Mouse (Mus musculus) spleen, postnatal 14 days (tissue): ENCODE measurements around the gene Capn11.
A peak's percentile ranks its signal among the peaks of the same experiment; 100 is the strongest.
"Not testable (repeated sequence)": the region's sequence is repeated elsewhere in the genome, so short reads cannot be mapped to it uniquely, and the experiment has no call there.

Experiments used
- DNase-seq, 2 experiments: peaks; one replicate each; pipeline ENCODE4 v3.0.0; 2021 to 2022; ENCODE audit warnings: low spot score in 2 of 2

Capn11 gene

GRCm38 (mm10) chr17:45628885-45629855, 30.0 kb downstream of the Capn11 start:
- no peak for DNase-seq

GRCm38 (mm10) chr17:45628160-45628559, 31.0 kb downstream of the Capn11 start:
- no peak for DNase-seq

DNA sequence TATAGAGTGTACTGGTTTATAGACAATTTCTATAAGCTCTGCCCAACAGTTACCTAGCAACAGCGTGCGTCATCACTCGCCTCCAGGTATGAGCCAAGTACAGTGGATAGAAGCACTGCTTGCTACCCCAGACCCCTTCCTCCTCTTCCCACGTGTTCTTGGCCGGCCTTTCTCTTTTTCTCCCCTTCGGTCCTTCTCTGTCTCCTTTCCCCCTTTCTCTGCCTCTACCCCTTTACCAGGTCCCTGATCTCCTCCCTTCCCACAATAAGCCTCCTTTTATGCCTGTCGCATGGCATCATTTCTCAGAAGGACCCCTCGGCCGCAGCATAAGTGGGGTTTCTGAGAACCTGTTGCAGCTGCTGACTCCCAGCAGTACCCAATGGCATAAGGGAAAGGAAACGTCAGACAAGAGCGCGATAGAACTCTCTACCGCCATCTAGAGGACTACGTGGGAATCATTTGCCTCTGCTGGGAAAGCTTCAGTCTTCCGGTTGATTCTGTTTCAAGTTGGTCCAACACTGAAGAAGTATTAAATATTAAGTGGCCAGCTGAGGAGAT, 32.5 kb downstream of the Capn11 start:
- peak in 1 of 2 experiments; percentile 50 for DNase-seq

DNA sequence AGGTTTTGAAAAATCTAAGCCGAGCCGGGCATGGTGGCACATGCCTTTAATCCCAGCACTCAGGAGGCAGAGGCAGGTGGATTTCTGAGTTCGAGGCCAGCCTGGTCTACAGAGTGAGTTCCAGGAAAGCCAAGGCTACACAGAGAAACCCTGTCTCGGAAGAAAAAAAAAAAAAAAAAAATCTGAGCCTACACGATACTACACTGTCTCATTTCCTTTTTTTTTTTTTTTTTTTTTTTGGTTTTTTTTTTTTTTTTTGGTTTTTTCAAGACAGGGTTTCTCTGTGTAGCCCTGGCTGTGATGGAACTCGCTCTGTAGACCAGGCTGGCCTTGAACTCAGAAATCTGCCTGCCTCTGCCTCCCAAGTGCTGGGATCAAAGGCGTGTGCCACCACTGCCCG, 35.7 kb downstream of the Capn11 start:
- not testable (repeated sequence) for DNase-seq

- no peak for DNase-seq
Observed at GRCm38 (mm10) chr17:45619386-45620256, 39.5 kb downstream of the Capn11 start.

DNA sequence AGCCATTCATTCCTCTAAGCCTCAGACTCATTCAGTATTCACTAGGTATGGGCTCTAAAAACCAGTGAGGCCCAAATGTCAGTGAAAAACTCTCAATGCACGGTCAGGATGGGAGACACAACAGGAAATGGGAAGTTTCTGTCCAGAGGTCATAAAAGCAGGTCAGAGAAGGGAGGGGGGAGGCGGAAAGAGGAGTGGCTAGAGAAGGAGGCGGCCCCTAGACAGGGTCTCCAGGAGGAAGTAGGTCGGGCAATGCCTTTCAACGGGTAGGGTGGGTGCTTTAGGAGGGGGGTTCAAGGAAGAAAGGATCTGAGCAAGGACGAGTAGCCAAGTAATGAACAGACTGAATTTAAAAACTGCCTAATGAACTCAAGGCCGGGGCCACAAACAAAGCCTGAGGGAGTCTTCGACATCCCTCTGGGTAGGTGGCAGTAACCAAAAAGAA, 40.2 kb downstream of the Capn11 start:
- DNase-seq: no peak

DNA sequence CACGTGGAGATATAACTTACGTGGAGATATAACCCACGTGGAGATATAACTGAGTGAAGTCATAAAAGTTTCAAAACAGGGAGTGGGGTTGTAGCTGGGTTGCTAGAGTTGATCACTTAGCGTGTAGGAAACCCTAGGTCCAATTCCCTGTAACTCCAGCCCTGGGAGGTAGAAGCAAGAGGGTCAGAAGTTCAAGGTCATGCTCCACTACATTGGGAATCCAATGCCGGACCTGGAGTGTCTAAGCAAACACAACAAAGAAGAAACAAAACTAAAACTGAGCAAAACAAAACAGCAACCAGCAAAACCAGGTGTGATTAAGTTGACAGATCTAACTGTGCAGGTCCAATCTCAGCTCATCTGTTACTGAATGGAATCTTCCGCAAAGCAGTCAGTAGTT, 41.5 kb downstream of the Capn11 start:
- DNase-seq: no peak

DNA sequence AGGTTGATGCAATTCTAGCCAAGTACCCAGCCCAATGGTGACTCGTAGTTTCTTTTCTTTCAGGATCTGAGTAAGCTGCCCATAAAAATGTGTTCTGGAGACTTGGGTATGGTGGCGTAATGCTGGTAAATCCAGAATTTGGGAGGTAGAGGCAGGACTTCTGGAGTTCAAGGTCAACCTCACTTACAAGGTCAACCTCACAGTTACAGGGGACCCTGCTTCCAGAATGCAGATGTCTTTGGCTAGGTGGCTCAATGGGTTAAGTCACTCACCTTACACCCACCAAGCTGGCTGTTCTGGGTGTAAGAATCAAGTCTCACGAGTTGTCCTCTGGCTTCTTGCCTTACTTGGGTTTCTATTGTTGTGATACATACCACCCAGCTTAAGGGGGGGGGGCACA, 42.4 kb downstream of the Capn11 start:
- DNase-seq: no peak

GRCm38 (mm10) chr17:45616046-45616650, 43.0 kb downstream of the Capn11 start:
- DNase-seq: no peak

- DNase-seq: no peak
Observed at GRCm38 (mm10) chr17:45612921-45613320, 46.2 kb downstream of the Capn11 start.

- DNase-seq: no peak
Observed at GRCm38 (mm10) chr17:45612008-45612407, 47.1 kb downstream of the Capn11 start.

- no peak for DNase-seq
Observed at GRCm38 (mm10) chr17:45610144-45610866, 48.8 kb downstream of the Capn11 start.

DNA sequence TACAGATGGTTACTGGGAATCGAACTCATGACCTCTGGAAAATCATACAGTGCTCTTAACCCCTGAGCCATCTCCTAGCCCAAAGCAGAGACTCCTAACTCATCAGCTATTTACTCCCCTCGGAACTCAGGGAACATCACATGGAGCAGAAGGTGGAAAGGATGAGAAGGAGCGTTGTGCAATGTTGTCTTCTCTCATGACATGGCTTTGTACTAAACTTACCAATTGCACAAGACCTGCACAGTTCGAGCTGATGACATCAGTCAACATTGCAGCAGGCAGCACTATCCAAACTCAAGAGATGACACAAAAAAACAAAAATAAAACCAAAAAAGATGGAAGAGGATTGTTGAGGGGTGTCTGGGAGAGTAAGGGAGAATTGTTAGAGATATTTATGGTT, 50.7 kb downstream of the Capn11 start:
- no peak for DNase-seq

- DNase-seq: no peak
Observed at GRCm38 (mm10) chr17:45606992-45607879, 51.9 kb downstream of the Capn11 start.

GRCm38 (mm10) chr17:45602984-45603383, 56.1 kb downstream of the Capn11 start:
- no peak for DNase-seq

GRCm38 (mm10) chr17:45601877-45602304, 57.2 kb downstream of the Capn11 start, which contains the start of gene Mymx:
Gene Mymx, minus strand, starts transcription at chr17:45602102.
- DNase-seq: no peak

- no peak for DNase-seq
Observed at GRCm38 (mm10) chr17:45601325-45601724, 57.8 kb downstream of the Capn11 start.

DNA sequence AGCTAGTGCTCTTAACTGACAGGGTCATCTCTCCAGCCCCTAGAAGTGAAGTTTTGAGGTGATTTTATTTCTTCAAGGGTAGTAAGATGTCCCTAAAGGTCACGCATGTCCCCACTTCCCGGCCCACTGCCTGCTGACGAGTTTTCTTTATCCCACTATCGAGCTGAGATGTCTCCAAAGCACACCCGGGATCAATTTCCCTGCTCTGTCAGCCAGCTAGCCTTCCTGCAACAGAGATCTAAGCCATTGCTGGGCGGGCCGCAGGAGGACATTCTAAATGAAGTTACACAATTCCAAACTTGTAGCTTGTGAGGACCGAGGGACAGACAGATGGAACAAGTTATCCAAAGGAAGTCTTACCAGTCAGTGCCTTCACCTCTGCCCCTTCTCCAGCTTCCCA, 58.9 kb downstream of the Capn11 start:
- no peak for DNase-seq

DNA sequence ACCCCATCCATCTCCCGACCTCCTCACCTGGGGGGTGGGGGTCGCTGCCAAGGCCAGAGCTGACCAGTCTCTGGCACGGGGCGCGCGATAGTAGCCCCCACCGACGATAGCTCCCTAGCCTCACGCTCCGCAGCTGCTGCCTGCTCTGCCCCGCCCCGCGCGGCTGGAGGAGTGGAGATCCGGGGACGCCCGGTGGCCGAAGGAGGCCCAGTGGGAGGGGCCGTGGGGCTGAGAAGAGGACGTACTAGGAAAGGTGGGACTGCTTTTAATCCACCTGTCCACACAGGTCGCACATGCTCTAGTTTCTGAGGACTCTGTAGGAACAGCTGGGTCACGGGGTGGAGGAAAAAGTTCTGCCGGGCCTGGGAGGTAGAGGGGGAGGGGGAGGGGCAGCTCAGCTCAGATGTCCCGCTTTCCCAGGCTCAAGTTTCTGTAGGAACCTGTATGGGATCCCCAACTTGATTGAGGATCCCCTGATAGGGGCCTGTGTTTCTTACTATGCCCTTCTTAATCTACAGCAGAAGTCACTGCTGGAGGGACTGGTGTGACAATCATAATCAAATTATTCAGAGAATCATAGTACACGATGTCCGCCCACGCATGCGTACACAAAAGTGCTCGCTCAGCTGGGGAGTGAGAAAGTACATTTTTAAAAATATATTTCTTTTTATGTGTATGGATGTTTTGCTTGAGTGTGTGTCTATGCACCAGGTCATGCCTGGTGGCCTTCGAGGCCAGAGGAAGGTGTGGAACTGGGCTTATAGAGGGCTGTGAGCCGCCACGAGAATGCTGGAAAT, 59.5 kb downstream of the Capn11 start, which contains the start of gene Slc29a1:
TSS of gene Slc29a1 (minus strand) at position 161 of the 797 bp plus-strand sequence.
- no peak for DNase-seq
